ENCODE assay signal across 18 mouse cellular contexts in genomic region chr6:6389454-6390445, GRCm38 (mm10).
DNase-seq lines count a peak whose midpoint lies in the region; ATAC-seq lines count a peak whose summit lies in the region.
"Had no signal": no experiment of that assay in that cellular context is flagged by ENCODE, and none has a peak within 500 bp of the region (broad histone marks: within the 10 kb centered on the region; RNA-seq: fewer than 3 reads in every experiment).

No protein-coding gene starts in this region.

- DNase-seq in layer of hippocampus, adult 9-11 months: peak; percentile 8
- no peak for DNase-seq in layer of hippocampus, postnatal 36 days
- no peak for DNase-seq in forebrain, embryonic 10.5 days (ENCODE audit: extremely low spot score, low spot score)
- DNase-seq in Muller cell, postnatal 12 days (ENCODE audit: inconsistent ontology term): no peak
- no peak for DNase-seq in adrenal gland, adult 8-10 months
- DNase-seq in cerebellum, postnatal 10 days: no peak
- DNase-seq: adrenal gland, postnatal 14 days; cerebellum, postnatal 14 days; gastrocnemius, postnatal 36 days; heart, postnatal 4 days; liver, embryonic 13.5 days; spleen, adult 18-20 months; thymus, postnatal 25 days had no signal

- no peak overlapping the region for H3K4me3 ChIP-seq in forebrain, embryonic 10.5 days
- no peak overlapping the region for H3K4me3 ChIP-seq in forebrain, embryonic 16.5 days (replicated peaks; ENCODE audit: low read length)
- H3K4me3 ChIP-seq in neural tube, embryonic 14.5 days (ENCODE audit: low read depth, low read length): no peak overlapping the region
- H3K4me3 ChIP-seq: heart, embryonic 13.5 days; intestine, embryonic 15.5 days; liver, embryonic 13.5 days had no signal

- ATAC-seq in forebrain, embryonic 16.5 days: peak; percentile 80
- 0 out of 2 replicates have a peak, but pooled peaks have one; percentile 38 for ATAC-seq in neural tube, embryonic 14.5 days (ENCODE audit: low read depth)
- ATAC-seq: intestine, embryonic 15.5 days had no signal

- 60% methylated on average over 16 of the region's 16 CpGs for WGBS in forebrain, embryonic 10.5 days
- 19% methylated on average over 16 of the region's 16 CpGs for WGBS in forebrain, embryonic 16.5 days
- 58% methylated on average over 16 of the region's 16 CpGs for WGBS in neural tube, embryonic 14.5 days

- peak overlapping the region; percentile 76; the same call in 1 of the 2 replicates for H3K27ac ChIP-seq in forebrain, embryonic 10.5 days
- peak overlapping the region; percentile 65 for H3K27ac ChIP-seq in forebrain, embryonic 16.5 days (ENCODE audit: low read length)
- no peak overlapping the region for H3K27ac ChIP-seq in neural tube, embryonic 14.5 days (ENCODE audit: low read depth, low read length)
- H3K27ac ChIP-seq: heart, embryonic 13.5 days; intestine, embryonic 15.5 days; kidney, postnatal 0 days; liver, embryonic 13.5 days had no signal

- H3K36me3 ChIP-seq in forebrain, embryonic 10.5 days (replicated peaks): no peaks in the 10 kb centered on the region
- H3K36me3 ChIP-seq in forebrain, embryonic 16.5 days (ENCODE audit: control insufficient read depth, insufficient read depth): no peaks in the 10 kb centered on the region
- H3K36me3 ChIP-seq in neural tube, embryonic 14.5 days (ENCODE audit: control insufficient read depth, insufficient read depth, low read length): no peaks in the 10 kb centered on the region
- H3K36me3 ChIP-seq: heart, embryonic 13.5 days; intestine, embryonic 15.5 days; liver, embryonic 13.5 days had no signal

- H3K9me3 ChIP-seq in forebrain, embryonic 10.5 days: no peaks in the 10 kb centered on the region
- no peaks in the 10 kb centered on the region for H3K9me3 ChIP-seq in forebrain, embryonic 16.5 days (ENCODE audit: control insufficient read depth, low read length)
- no peaks in the 10 kb centered on the region for H3K9me3 ChIP-seq in neural tube, embryonic 14.5 days (ENCODE audit: control insufficient read depth, low read length)
- H3K9me3 ChIP-seq: heart, embryonic 13.5 days; intestine, embryonic 15.5 days; liver, embryonic 13.5 days had no signal

- peaks cover 19% of the 10 kb centered on the region for H3K4me1 ChIP-seq in forebrain, embryonic 10.5 days
- H3K4me1 ChIP-seq in forebrain, embryonic 16.5 days (replicated peaks; ENCODE audit: control insufficient read depth, insufficient read depth, low read length): peaks cover 20% of the 10 kb centered on the region
- H3K4me1 ChIP-seq in neural tube, embryonic 14.5 days (ENCODE audit: control insufficient read depth, insufficient read depth, low read length): no peaks in the 10 kb centered on the region
- H3K4me1 ChIP-seq: intestine, embryonic 15.5 days; liver, embryonic 13.5 days had no signal

- peak overlapping the region; percentile 25; the same call in 1 of the 2 replicates for H3K9ac ChIP-seq in forebrain, embryonic 16.5 days (replicated peaks; ENCODE audit: low read depth, low read length)
- no peak overlapping the region for H3K9ac ChIP-seq in neural tube, embryonic 14.5 days (replicated peaks; ENCODE audit: low read depth, low read length)
- H3K9ac ChIP-seq: heart, embryonic 13.5 days; intestine, embryonic 15.5 days; liver, embryonic 13.5 days had no signal

- H3K27me3 ChIP-seq in forebrain, embryonic 10.5 days (ENCODE audit: poor library complexity, severe bottlenecking): no peaks in the 10 kb centered on the region; the same call in 1 of the 2 replicates
- H3K27me3 ChIP-seq in forebrain, embryonic 16.5 days (replicated peaks; ENCODE audit: control insufficient read depth, insufficient read depth, low read length): no peaks in the 10 kb centered on the region
- H3K27me3 ChIP-seq in neural tube, embryonic 14.5 days (ENCODE audit: control insufficient read depth, insufficient read depth, low read length): no peaks in the 10 kb centered on the region
- H3K27me3 ChIP-seq: heart, embryonic 13.5 days; intestine, embryonic 15.5 days; liver, embryonic 13.5 days had no signal

- H3K4me2 ChIP-seq in forebrain, embryonic 16.5 days (ENCODE audit: low read length): no peak overlapping the region
- no peak overlapping the region for H3K4me2 ChIP-seq in neural tube, embryonic 14.5 days (ENCODE audit: low read depth, low read length)
- H3K4me2 ChIP-seq: heart, embryonic 13.5 days; intestine, embryonic 15.5 days; liver, embryonic 13.5 days had no signal
